Mouse (Mus musculus) limb, embryonic 10.5 days (tissue): ENCODE results near the gene Git1. TPM values are rescaled to one million over a fixed set of nuclear protein-coding genes. Genes with fewer than 3 reads are reported as not detected.

Source experiments
- DNase-seq: peaks from one replicate; pipeline ENCODE4 v3.0.0-alpha.2; 2017; ENCODE audit warnings: low spot score
- H3K27ac ChIP-seq: fragments of 300-500 bp; sonication (generic); 2 replicates; pipeline ENCODE4 v1.5.1; 2016; ENCODE audit warnings: mild to moderate bottlenecking
- H3K27me3 ChIP-seq: fragments of 300-500 bp; sonication (generic); 2 replicates; pipeline ENCODE4 v1.6.1; 2016; ENCODE audit warnings: low read depth, mild to moderate bottlenecking; ENCODE audit not compliant: poor library complexity, severe bottlenecking
- H3K36me3 ChIP-seq: fragments of 300-500 bp; sonication (generic); 2 replicates; pipeline ENCODE4 v1.6.1; 2016; ENCODE audit warnings: mild to moderate bottlenecking, moderate library complexity
- H3K4me1 ChIP-seq: fragments of 300-500 bp; sonication (generic); 2 replicates; pipeline ENCODE4 v1.6.1; 2016
- H3K4me3 ChIP-seq: fragments of 300-500 bp; sonication (generic); 2 replicates; pipeline ENCODE4 v1.5.1; 2016; ENCODE audit warnings: mild to moderate bottlenecking, moderate library complexity
- H3K9me3 ChIP-seq: fragments of 300-500 bp; sonication (generic); replicated peaks from 2 replicates; pipeline ENCODE4 v1.6.1; 2016; ENCODE audit warnings: mild to moderate bottlenecking
- WGBS: fragments of 180-500 bp; shearing (Covaris S2); methylation state at CpG from one replicate; pipeline ENCODE4 v1.1.7; 2016; 5-methylcytosine and 5-hydroxymethylcytosine counted together
- polyA plus RNA-seq: library from polyadenylated mRNA; unstranded; fragments of >200 nt; fragmentation: Nextera tagmentation; extraction: Ambion mirVana; gene quantifications from 2 replicates; pipeline ENCODE4 v1.2.1, GENCODE M21; 2016

The Git1 gene
- polyA plus RNA-seq, 1 experiment from 2014 or later = 14.8 TPM

DNA sequence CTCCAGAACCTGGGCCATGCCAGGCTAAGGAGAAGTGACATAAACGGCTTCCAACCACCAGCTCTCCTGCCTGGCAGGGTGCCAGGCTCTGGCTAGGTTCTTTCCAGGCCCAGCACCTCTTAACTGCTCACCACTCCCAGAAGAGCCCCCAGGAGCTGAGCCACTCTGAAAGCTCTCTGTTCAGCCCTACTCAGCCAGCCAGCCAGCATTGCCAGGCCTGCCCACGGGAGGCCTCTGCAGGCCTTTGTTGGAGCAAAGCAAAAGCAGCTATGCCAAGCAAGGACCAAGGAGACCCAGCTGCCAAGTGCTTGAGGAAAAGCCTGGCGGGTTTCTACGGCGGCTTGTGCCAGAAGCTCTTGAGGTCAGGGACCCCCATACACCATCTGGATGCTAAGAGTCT lies 6.6 kb upstream of the Git1 start:
- H3K4me3 ChIP-seq = no peak overlapping the region
- H3K27me3 ChIP-seq = no peaks in the 10 kb centered on the region
- 84% methylated on average over 5 of the region's 5 CpGs for WGBS
- H3K36me3 ChIP-seq = 0 out of 2 replicates have a peak, but pooled peaks cover 4% of the 10 kb centered on the region
- no peaks in the 10 kb centered on the region for H3K9me3 ChIP-seq
- peaks cover 71% of the 10 kb centered on the region for H3K4me1 ChIP-seq
- no peak for DNase-seq
- peak overlapping the region; percentile 7; the same call in 1 of the 2 replicates for H3K27ac ChIP-seq

DNA sequence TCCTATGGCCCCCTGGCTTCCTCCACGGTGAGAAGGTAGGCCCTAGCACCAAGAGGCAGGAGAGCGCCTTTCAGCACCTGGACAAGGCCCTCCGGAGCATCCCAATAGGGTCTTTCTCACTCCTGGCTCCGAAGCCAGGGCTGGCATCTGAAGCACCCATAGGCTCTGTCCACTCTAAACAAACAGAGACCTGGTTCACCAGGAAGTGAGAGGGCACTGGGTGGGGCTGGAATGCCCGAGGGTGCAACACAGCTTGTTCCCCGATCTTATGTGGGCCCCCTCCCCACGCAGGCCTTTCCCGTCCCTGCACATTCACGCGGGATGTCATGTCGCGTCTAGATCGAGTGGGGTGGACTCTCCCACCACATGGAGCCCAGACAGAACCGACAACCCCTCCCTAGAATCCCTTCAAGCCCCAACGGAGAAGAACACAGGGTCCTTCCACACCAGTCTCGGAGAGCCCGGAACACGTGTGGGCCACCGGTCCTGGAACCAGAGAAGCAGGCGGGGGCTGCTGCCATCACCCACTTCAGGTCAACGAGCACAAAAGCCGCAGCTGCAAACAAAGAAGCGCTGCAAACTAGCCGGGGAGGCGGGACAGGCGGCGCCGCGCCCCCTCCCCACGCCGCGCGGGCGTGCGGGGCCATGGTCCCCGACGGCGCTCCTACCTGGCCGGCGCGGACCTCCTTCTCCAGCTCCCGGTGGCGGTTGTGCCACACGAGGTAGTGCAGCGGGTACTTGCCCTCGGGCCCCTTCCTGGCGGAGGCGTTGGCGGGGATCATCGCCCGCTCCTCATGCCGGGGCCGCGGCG lies 4.4 kb upstream of the Git1 start:
- Histone ChIP-seq H3K36me3 (no peaks in the 10 kb centered on the region), H3K4me3 (peak overlapping the region; percentile 98), H3K27ac (peak overlapping the region; percentile 96), H3K27me3 (no peaks in the 10 kb centered on the region), H3K4me1 (peaks cover 82% of the 10 kb centered on the region), H3K9me3 (no peaks in the 10 kb centered on the region)
- peak; percentile 60 for DNase-seq
- 3% methylated on average over 55 of the region's 55 CpGs for WGBS

DNA sequence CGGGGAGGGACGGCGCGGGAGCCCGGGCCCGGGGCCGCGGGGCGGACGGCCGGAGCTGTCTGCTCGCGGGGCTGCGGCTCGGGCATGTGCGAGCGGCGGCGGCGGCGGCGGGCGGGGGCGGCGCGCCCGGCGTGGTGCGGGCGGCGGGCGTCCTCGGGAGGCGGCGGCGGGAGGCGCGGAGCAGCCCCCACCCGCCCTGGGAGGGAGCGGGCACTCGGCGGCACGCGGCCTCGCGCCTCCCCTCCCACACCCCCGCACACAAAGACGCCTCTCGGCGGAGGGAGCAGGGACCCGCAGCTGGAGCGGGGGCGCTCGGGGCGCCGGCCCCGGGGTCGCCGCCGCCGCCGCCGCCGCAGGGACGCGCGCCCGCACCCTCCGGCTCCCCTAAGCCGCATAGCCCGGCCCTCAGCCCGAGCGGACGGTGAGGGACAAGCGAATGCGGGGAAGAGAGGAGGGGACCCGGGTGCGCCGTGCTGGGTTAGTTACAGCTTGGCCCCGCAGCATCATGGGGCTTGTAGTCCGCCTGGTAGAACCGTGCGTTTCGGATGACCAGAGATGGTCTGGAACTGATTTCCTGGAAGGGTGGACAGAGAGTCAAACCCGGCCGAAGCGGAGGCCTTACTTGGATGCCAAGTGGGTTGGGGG lies 3.6 kb upstream of the Git1 start, which contains the start of gene Ankrd13b:
Gene Ankrd13b (minus strand): TSS at position 88 of the 645 bp plus-strand sequence.
- Histone ChIP-seq H3K36me3 (no peaks in the 10 kb centered on the region), H3K4me3 (peak within 1 kb of the TSS; percentile 98), H3K27ac (peak within 1 kb of the TSS; percentile 96), H3K9me3 (no peaks in the 10 kb centered on the region), H3K27me3 (no peaks in the 10 kb centered on the region), H3K4me1 (peaks cover 89% of the 10 kb centered on the region)
- WGBS = 4% methylated on average over 74 of the region's 87 CpGs
- DNase-seq = peak; percentile 81

DNA sequence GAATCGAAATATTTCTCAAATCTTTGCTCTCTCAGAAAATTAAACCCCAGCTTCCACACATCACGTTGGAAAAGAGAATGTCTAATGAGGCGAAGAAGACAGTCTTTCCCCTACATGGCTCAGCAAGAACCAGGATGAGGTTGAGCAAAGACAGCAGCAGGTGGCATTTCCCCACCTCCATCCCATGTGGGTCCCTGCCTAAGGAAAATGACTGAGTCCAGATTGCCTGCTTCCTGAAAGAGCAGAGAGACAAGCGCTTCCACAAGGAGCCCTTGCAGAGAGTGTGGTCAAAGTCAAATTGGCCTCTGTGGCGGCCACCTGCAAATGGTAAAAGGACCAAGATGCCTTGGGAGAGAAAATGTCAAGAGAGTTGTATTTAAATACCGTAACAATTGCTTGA lies 2.9 kb upstream of the Git1 start:
- no peak for DNase-seq
- Histone ChIP-seq H3K4me1 (peaks cover 90% of the 10 kb centered on the region), H3K27ac (peak overlapping the region; percentile 96), H3K36me3 (no peaks in the 10 kb centered on the region), H3K27me3 (no peaks in the 10 kb centered on the region), H3K4me3 (peak overlapping the region; percentile 98), H3K9me3 (no peaks in the 10 kb centered on the region)
- WGBS = 66% methylated on average over 6 of the region's 6 CpGs

DNA sequence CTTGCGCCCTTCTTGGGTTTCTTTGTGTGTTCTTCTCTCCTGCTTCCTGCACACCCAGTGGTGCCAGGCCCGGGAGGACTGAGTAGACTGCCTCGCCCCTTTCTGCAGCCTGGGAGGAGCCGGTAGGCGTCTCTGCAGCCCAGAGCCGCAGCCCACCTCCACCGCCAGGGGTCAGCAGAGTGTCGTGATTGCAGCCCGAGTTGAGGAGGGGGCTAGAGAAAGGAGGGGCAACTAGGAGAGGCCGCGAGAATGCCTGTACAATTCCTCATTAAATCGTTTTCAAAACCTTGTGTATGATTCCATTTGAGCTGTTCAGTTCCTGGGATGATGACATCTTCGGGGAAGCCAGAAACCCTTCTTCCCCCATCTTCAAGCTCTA lies 2.2 kb upstream of the Git1 start:
- Histone ChIP-seq H3K27ac (peak overlapping the region; percentile 96), H3K4me1 (peaks cover 90% of the 10 kb centered on the region), H3K36me3 (0 out of 2 replicates have a peak, but pooled peaks cover 5% of the 10 kb centered on the region), H3K27me3 (no peaks in the 10 kb centered on the region), H3K9me3 (no peaks in the 10 kb centered on the region), H3K4me3 (peak overlapping the region; percentile 98)
- DNase-seq = peak; percentile 99
- WGBS = under 1% methylated on average over 13 of the region's 13 CpGs

DNA sequence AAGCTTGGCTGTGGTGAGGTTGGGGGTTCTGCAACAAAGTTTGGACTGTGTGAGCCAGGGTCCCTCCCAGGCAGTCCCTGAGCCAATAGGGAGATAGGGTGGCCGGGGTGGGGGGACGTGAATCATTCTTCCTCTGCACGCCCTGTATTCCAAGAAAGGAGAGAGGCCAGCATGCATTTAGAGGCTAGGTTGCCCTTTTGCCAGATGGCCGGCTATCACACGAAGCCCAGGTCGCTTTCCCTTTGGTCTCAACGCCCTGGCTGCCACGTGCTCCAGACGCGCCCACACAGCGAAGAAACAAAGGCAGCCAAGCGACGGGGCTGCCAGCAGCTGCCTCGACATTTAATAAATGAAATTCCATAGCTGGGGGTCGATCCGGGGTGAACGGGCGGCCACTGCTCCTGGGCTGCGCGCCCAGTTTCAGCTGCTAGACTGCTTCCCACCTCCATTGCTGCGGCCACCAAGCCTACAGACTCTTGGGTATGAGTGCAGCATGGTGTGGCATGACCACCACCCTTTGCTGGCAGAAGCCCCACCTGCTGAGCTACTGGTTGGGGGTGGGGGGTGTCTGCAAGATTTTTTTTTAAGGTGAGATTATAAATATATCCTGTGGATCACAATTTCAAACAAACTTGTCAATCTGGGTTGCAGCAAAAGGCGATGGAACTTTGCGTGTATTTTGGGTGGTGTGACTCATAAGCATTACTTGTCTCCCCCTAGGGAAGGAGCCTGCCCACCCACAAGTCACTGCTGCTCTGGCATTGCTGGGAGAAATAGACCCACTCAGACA lies 1.7 kb upstream of the Git1 start:
- Histone ChIP-seq H3K27me3 (no peaks in the 10 kb centered on the region), H3K27ac (peak overlapping the region; percentile 96), H3K4me3 (peak overlapping the region; percentile 98), H3K4me1 (peaks cover 89% of the 10 kb centered on the region), H3K9me3 (no peaks in the 10 kb centered on the region), H3K36me3 (0 out of 2 replicates have a peak, but pooled peaks cover 7% of the 10 kb centered on the region)
- WGBS = under 1% methylated on average over 23 of the region's 23 CpGs
- DNase-seq = peak; percentile 84

DNA sequence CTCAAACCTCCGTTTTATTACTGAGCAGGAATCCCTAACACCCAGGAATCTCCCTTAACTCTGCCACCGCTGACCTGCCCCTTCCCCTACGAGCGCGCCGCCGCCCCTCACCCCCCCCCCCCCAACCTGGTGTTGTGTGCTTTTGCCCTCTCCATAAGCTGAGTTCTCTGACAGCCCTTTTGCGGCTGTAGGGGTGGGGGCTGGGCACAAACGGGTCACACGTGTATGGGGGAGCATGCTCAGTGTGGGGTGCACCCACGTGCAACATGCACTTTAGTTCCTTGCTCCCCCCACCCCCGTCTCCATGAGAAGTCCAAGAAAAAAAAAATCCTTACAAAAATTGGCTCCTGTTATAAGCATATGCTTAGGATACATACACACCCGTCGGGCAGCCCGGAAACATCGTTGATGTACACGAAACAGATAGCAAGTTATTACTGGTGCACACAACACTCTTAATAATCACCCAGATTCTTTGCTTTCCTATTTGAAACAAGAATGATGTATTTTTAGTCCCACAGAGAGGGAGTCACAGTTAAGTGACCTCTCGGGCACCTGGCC lies 971 bp upstream of the Git1 start:
- Histone ChIP-seq H3K4me3 (peak overlapping the region; percentile 98), H3K27ac (peak overlapping the region; percentile 96), H3K36me3 (0 out of 2 replicates have a peak, but pooled peaks cover 14% of the 10 kb centered on the region), H3K4me1 (peaks cover 89% of the 10 kb centered on the region), H3K27me3 (no peaks in the 10 kb centered on the region), H3K9me3 (no peaks in the 10 kb centered on the region)
- WGBS = 1% methylated on average over 18 of the region's 18 CpGs
- DNase-seq = peak; percentile 56

DNA sequence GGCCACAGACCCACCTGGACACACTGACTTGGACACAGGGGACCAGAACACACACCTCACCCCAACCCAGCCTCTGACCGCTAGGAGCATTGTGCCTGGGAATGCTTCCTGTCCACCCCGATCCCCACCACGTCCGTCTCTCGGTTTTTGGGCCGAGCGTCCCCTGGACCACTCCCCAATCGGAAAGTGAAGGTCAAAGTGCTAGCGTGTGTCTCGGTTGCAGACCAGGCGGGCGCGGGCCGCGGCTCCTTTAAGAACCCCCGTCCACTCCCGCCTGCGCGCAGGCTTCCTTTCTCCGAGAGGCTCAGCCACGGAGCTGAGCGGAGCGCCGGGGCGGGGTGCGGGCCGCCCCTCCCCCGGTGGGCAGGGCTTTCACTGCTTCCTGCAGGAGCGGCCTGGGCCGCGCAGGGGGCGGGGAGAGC lies 440 bp upstream of the Git1 start:
- peaks cover 89% of the 10 kb centered on the region for H3K4me1 ChIP-seq
- 0 out of 2 replicates have a peak, but pooled peaks cover 14% of the 10 kb centered on the region for H3K36me3 ChIP-seq
- H3K9me3 ChIP-seq = no peaks in the 10 kb centered on the region
- under 1% methylated on average over 32 of the region's 32 CpGs for WGBS
- H3K4me3 ChIP-seq = peak overlapping the region; percentile 98
- peak overlapping the region; percentile 96 for H3K27ac ChIP-seq
- DNase-seq = peak; percentile 91
- H3K27me3 ChIP-seq = no peaks in the 10 kb centered on the region

DNA sequence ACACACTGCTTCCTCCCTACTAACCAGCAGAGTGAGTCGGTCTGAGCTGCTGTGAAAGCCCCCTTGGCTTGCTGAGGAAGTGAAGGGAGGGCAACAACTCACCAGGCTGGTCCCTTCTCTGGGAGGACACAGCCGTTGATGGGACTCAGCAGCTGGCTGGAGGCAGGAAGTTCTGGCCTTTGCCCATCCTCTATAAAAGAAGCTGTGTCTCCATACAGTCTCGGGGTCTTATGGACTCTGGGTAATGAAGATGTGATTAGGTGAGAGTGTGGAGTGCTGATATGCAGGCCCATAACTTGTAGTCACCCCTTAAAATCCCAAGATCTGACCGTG lies 948 bp downstream of the Git1 start:
- H3K9me3 ChIP-seq = no peaks in the 10 kb centered on the region
- H3K4me1 ChIP-seq = peaks cover 89% of the 10 kb centered on the region
- 33% methylated on average over 4 of the region's 4 CpGs for WGBS
- no peak for DNase-seq
- H3K27me3 ChIP-seq = no peaks in the 10 kb centered on the region
- H3K4me3 ChIP-seq = peak overlapping the region; percentile 98
- peak overlapping the region; percentile 96 for H3K27ac ChIP-seq
- peaks cover 20% of the 10 kb centered on the region for H3K36me3 ChIP-seq

DNA sequence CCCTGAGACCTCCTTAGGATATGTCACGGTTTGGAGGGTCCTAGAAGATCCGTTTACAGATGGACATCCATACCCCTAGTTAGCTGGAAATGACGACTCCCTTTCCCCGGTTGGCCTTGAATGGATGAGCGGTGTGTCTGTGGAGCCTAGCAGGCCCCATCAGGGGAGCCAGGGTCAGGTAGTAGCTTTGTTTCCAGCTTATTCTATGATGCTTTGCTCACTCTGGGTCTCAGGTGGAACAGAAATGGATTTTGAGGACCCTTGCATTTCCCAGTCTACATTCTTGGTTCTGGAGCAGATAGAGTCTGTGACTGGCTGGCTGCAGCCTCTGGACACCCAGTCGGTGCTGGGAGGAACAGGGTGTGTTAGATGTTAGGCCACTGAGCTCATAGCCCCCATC lies 1.4 kb downstream of the Git1 start:
- H3K4me3 ChIP-seq = peak overlapping the region; percentile 98
- no peak overlapping the region; the same call in 1 of the 2 replicates for H3K27ac ChIP-seq
- WGBS = 82% methylated on average over 6 of the region's 6 CpGs
- H3K27me3 ChIP-seq = no peaks in the 10 kb centered on the region
- peaks cover 24% of the 10 kb centered on the region for H3K36me3 ChIP-seq
- DNase-seq = no peak
- H3K9me3 ChIP-seq = no peaks in the 10 kb centered on the region
- H3K4me1 ChIP-seq = peaks cover 93% of the 10 kb centered on the region

DNA sequence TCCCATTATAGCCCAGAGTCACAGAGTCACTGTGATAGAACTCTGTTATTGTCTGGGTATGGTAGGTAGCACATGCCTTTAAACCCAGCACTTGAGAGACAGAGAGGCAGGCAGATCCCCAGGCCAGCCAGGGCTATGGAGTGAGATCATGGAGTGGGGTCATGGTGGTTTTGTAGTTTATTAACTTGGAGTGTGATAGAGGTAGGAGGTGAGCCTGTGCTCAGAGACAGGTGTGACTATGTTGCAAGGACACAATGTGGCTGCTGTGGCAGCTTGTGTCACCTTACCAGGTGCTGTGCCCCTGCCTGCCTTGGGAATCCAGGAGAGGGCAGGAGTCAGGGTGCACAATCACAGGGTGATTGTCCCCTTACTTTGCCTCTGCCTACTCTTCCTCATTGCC lies 2.1 kb downstream of the Git1 start:
- peak overlapping the region; percentile 98; the same call in 1 of the 2 replicates for H3K4me3 ChIP-seq
- H3K27ac ChIP-seq = no peak overlapping the region
- DNase-seq = no peak
- no peaks in the 10 kb centered on the region for H3K27me3 ChIP-seq
- peaks cover 93% of the 10 kb centered on the region for H3K4me1 ChIP-seq
- no peaks in the 10 kb centered on the region for H3K9me3 ChIP-seq
- H3K36me3 ChIP-seq = peaks cover 32% of the 10 kb centered on the region

DNA sequence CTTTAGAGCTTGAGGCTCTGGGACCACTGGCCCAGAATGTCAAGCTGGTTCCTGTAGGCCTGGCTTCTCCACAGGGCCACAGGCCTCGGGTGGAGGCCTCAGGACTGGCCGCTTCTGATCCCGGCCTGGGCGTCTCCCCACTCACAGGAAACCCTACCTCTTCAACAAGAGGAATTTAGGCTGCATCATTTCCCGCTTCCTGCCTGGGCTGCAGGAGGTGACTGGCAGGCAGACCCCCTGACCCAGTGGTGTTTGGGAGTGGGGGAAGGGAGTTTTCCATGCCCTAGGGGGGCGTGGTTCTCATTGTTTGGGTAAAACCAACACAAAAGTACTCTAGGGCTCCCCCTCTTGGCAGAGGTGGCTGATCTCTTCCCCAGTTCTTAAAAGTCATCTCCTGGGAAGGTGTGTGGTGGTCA lies 4.0 kb downstream of the Git1 start:
- peak; percentile 85 for DNase-seq
- Histone ChIP-seq H3K4me3 (peak overlapping the region; percentile 34), H3K4me1 (peaks cover 84% of the 10 kb centered on the region), H3K9me3 (no peaks in the 10 kb centered on the region), H3K27me3 (no peaks in the 10 kb centered on the region), H3K36me3 (peaks cover 50% of the 10 kb centered on the region), H3K27ac (peak overlapping the region; percentile 88)
- WGBS = 8% methylated on average over 6 of the region's 6 CpGs
